Mouse (Mus musculus) hindbrain, embryonic 14.5 days (tissue): Measurements from ENCODE around the gene Dzip1. TPM values are rescaled to one million over a fixed set of nuclear protein-coding genes. Genes with fewer than 3 reads are reported as not detected.

Experiments used
- ATAC-seq: fragments of 200-750 bp; cut with Nextera tagmentation; 2 replicates; pipeline ENCODE4 v1.8.0; 2017; ENCODE audit warnings: moderate number of reproducible peaks, mild to moderate bottlenecking, moderate TSS enrichment, moderate library complexity; ENCODE audit not compliant: low FRiP score
- DNase-seq: peaks from one replicate; pipeline ENCODE4 v3.0.0-alpha.2; 2015; ENCODE audit warnings: low spot score
- H3K27ac ChIP-seq: fragments of 300-500 bp; sonication (generic); 2 replicates; pipeline ENCODE4 v1.5.1; 2014; ENCODE audit warnings: mild to moderate bottlenecking, moderate library complexity
- H3K27me3 ChIP-seq: fragments of 300-500 bp; sonication (generic); 2 replicates; pipeline ENCODE4 v1.6.1; 2014; ENCODE audit warnings: mild to moderate bottlenecking, low read length, mixed read lengths; ENCODE audit not compliant: control insufficient read depth, insufficient read depth
- H3K36me3 ChIP-seq: fragments of 300-500 bp; sonication (generic); replicated peaks from 2 replicates; pipeline ENCODE4 v1.6.1; 2014; ENCODE audit not compliant: control insufficient read depth, insufficient read depth
- H3K4me1 ChIP-seq: fragments of 300-500 bp; sonication (generic); replicated peaks from 2 replicates; pipeline ENCODE4 v1.6.1; 2014; ENCODE audit warnings: antibody characterized with exemption, low read length, mixed read lengths; ENCODE audit not compliant: control insufficient read depth, insufficient read depth
- H3K4me2 ChIP-seq: fragments of 300-500 bp; sonication (generic); replicated peaks from 2 replicates; pipeline ENCODE4 v1.6.1; 2014; ENCODE audit warnings: mild to moderate bottlenecking, moderate library complexity
- H3K4me3 ChIP-seq: fragments of 300-500 bp; sonication (generic); replicated peaks from 2 replicates; pipeline ENCODE4 v1.5.1; 2014; ENCODE audit warnings: mild to moderate bottlenecking, low read length
- H3K9ac ChIP-seq: fragments of 300-500 bp; sonication (generic); 2 replicates; pipeline ENCODE4 v1.6.1; 2014
- H3K9me3 ChIP-seq: fragments of 300-500 bp; sonication (generic); 2 replicates; pipeline ENCODE4 v1.6.1; 2016; ENCODE audit warnings: low read length; ENCODE audit not compliant: control insufficient read depth
- WGBS: fragments of 180-500 bp; shearing (Covaris S2); extraction: QIAGEN DNeasy Blood & Tissue Kit; methylation state at CpG from one replicate; pipeline ENCODE4 v1.1.7; 2014; 5-methylcytosine and 5-hydroxymethylcytosine counted together
- polyA plus RNA-seq: library from polyadenylated mRNA; unstranded; fragments of >200 nt; fragmentation: Nextera tagmentation; extraction: Ambion mirVana; gene quantifications from 2 replicates; pipeline ENCODE4 v1.2.1, GENCODE M21; 2014

The Dzip1 gene
- polyA plus RNA-seq, 1 experiment from 2014 or later, result 105 TPM

GRCm38 (mm10) chr14:118866014-118866811, 59.0 kb downstream of the Dzip1 start:
- no peaks in the 10 kb centered on the region for H3K27me3 ChIP-seq
- H3K9me3 ChIP-seq, result no peaks in the 10 kb centered on the region
- ATAC-seq (no peak), DNase-seq (no peak)
- WGBS, result 89% methylated on average over 10 of the region's 10 CpGs
- H3K4me2 ChIP-seq, result no peak overlapping the region
- H3K36me3 ChIP-seq, result no peaks in the 10 kb centered on the region
- 0 out of 2 replicates have a peak, but pooled peaks cover 7% of the 10 kb centered on the region for H3K4me1 ChIP-seq
- no peak overlapping the region for H3K27ac ChIP-seq
- no peak overlapping the region for H3K9ac ChIP-seq
- H3K4me3 ChIP-seq, result no peak overlapping the region

- Histone ChIP-seq H3K9me3 (no peaks in the 10 kb centered on the region), H3K4me1 (0 out of 2 replicates have a peak, but pooled peaks cover 13% of the 10 kb centered on the region), H3K27ac (no peak overlapping the region), H3K4me2 (no peak overlapping the region), H3K36me3 (no peaks in the 10 kb centered on the region), H3K27me3 (no peaks in the 10 kb centered on the region), H3K9ac (no peak overlapping the region), H3K4me3 (no peak overlapping the region)
- WGBS, result 60% methylated on average over 4 of the region's 4 CpGs
- no peak for DNase-seq
- no peak for ATAC-seq
These were observed 60.4 kb downstream of the Dzip1 start for GRCm38 (mm10) chr14:118864905-118865304.

GRCm38 (mm10) chr14:118862253-118862652, 63.0 kb downstream of the Dzip1 start:
- no peak overlapping the region for H3K4me2 ChIP-seq
- ATAC-seq, result no peak
- WGBS, result 66% methylated on average over 7 of the region's 7 CpGs

GRCm38 (mm10) chr14:118858318-118858717, 66.9 kb downstream of the Dzip1 start:
- no peak overlapping the region for H3K4me3 ChIP-seq
- H3K4me2 ChIP-seq, result no peak overlapping the region
- ATAC-seq (no peak), DNase-seq (no peak)
- no peak overlapping the region for H3K27ac ChIP-seq
- no peak overlapping the region for H3K9ac ChIP-seq
- peaks cover 12% of the 10 kb centered on the region; the same call in 1 of the 2 replicates for H3K4me1 ChIP-seq
- H3K9me3 ChIP-seq, result no peaks in the 10 kb centered on the region
- no peaks in the 10 kb centered on the region for H3K36me3 ChIP-seq
- WGBS, result 76% methylated on average over 6 of the region's 6 CpGs
- peaks cover 20% of the 10 kb centered on the region; the same call in 1 of the 2 replicates for H3K27me3 ChIP-seq

More at GRCm38 (mm10) chr14:118862253-118862652, 63.0 kb downstream of the Dzip1 start:
- H3K9me3 ChIP-seq, result no peaks in the 10 kb centered on the region
- no peaks in the 10 kb centered on the region for H3K36me3 ChIP-seq
- DNase-seq, result no peak
- H3K4me3 ChIP-seq, result no peak overlapping the region
- no peak overlapping the region for H3K9ac ChIP-seq
- H3K27ac ChIP-seq, result no peak overlapping the region
- 0 out of 2 replicates have a peak, but pooled peaks cover 8% of the 10 kb centered on the region for H3K4me1 ChIP-seq
- H3K27me3 ChIP-seq, result no peaks in the 10 kb centered on the region

- no peak for DNase-seq
- H3K36me3 ChIP-seq, result no peaks in the 10 kb centered on the region
- H3K27ac ChIP-seq, result no peak overlapping the region
- no peak overlapping the region for H3K4me2 ChIP-seq
- H3K9me3 ChIP-seq, result no peaks in the 10 kb centered on the region
- no peak overlapping the region for H3K4me3 ChIP-seq
- peaks cover 12% of the 10 kb centered on the region; the same call in 1 of the 2 replicates for H3K4me1 ChIP-seq
- no peak for ATAC-seq
- peaks cover 25% of the 10 kb centered on the region; the same call in 1 of the 2 replicates for H3K27me3 ChIP-seq
- WGBS, result 87% methylated on average over 6 of the region's 6 CpGs
- H3K9ac ChIP-seq, result no peak overlapping the region
These were observed 68.7 kb downstream of the Dzip1 start for GRCm38 (mm10) chr14:118856563-118856962.

GRCm38 (mm10) chr14:118855141-118855800, 70.0 kb downstream of the Dzip1 start:
- Histone ChIP-seq H3K36me3 (no peaks in the 10 kb centered on the region), H3K4me1 (peaks cover 6% of the 10 kb centered on the region; the same call in 1 of the 2 replicates), H3K9me3 (no peaks in the 10 kb centered on the region), H3K4me2 (peak overlapping the region; percentile 89), H3K27ac (no peak overlapping the region), H3K9ac (peak overlapping the region; percentile 43), H3K4me3 (peak overlapping the region; percentile 44), H3K27me3 (peaks cover 25% of the 10 kb centered on the region; the same call in 1 of the 2 replicates)
- DNase-seq, result no peak
- 1% methylated on average over 28 of the region's 28 CpGs for WGBS
- ATAC-seq, result peak; percentile 35

- Histone ChIP-seq H3K4me3 (peak overlapping the region; percentile 44), H3K27me3 (peaks cover 25% of the 10 kb centered on the region; the same call in 1 of the 2 replicates), H3K4me2 (peak overlapping the region; percentile 89), H3K36me3 (no peaks in the 10 kb centered on the region), H3K9ac (peak overlapping the region; percentile 43), H3K9me3 (no peaks in the 10 kb centered on the region), H3K27ac (no peak overlapping the region), H3K4me1 (peaks cover 6% of the 10 kb centered on the region; the same call in 1 of the 2 replicates)
- peak; percentile 41 for DNase-seq
- ATAC-seq, result peak; percentile 47
- WGBS, result 1% methylated on average over 48 of the region's 48 CpGs
These were observed 70.7 kb downstream of the Dzip1 start for GRCm38 (mm10) chr14:118854371-118855114.

GRCm38 (mm10) chr14:118851496-118852107, 73.7 kb downstream of the Dzip1 start:
- WGBS, result 81% methylated on average over 6 of the region's 6 CpGs
- Histone ChIP-seq H3K4me2 (no peak overlapping the region), H3K4me3 (no peak overlapping the region), H3K27ac (no peak overlapping the region), H3K9me3 (no peaks in the 10 kb centered on the region), H3K4me1 (peaks cover 6% of the 10 kb centered on the region; the same call in 1 of the 2 replicates), H3K9ac (no peak overlapping the region), H3K27me3 (peaks cover 25% of the 10 kb centered on the region; the same call in 1 of the 2 replicates), H3K36me3 (no peaks in the 10 kb centered on the region)
- ATAC-seq (no peak), DNase-seq (no peak)
